Mouse (Mus musculus) midbrain, postnatal 0 days (tissue): ENCODE results near the gene Stxbp4. TPM values are rescaled to one million over a fixed set of nuclear protein-coding genes. Genes with fewer than 3 reads are reported as not detected.
A peak's percentile ranks its signal among the peaks of the same experiment; 100 is the strongest.

ENCODE experiments used
- ATAC-seq: fragments of 200-750 bp; cut with Nextera tagmentation; 2 replicates; pipeline ENCODE4 v1.8.0; 2017; ENCODE audit warnings: moderate number of reproducible peaks, mild to moderate bottlenecking, moderate TSS enrichment, moderate library complexity; ENCODE audit not compliant: low FRiP score
- DNase-seq: peaks from one replicate; pipeline ENCODE4 v3.0.0-alpha.2; 2015; ENCODE audit warnings: low spot score
- H3K27ac ChIP-seq: fragments of 300-500 bp; sonication (generic); 2 replicates; pipeline ENCODE4 v1.5.1; 2014; ENCODE audit warnings: low read depth, mild to moderate bottlenecking, low read length, mixed read lengths
- H3K27me3 ChIP-seq: fragments of 300-500 bp; sonication (generic); 2 replicates; pipeline ENCODE4 v1.6.1; 2014; ENCODE audit warnings: low read length, control low read depth, mixed read lengths; ENCODE audit not compliant: insufficient read depth
- H3K36me3 ChIP-seq: fragments of 300-500 bp; sonication (generic); 2 replicates; pipeline ENCODE4 v1.6.1; 2014; ENCODE audit warnings: low read length, control low read depth, mixed read lengths; ENCODE audit not compliant: insufficient read depth
- H3K4me1 ChIP-seq: fragments of 300-500 bp; sonication (generic); 2 replicates; pipeline ENCODE4 v1.6.1; 2014; ENCODE audit warnings: mild to moderate bottlenecking, control low read depth, antibody characterized with exemption, low read length, mixed read lengths; ENCODE audit not compliant: insufficient read depth
- H3K4me2 ChIP-seq: fragments of 300-500 bp; sonication (generic); 2 replicates; pipeline ENCODE4 v1.6.1; 2014; ENCODE audit warnings: low read depth, mild to moderate bottlenecking, low read length, mixed read lengths; ENCODE audit not compliant: poor library complexity, severe bottlenecking
- H3K4me3 ChIP-seq: fragments of 300-500 bp; sonication (generic); 2 replicates; pipeline ENCODE4 v1.5.1; 2014; ENCODE audit warnings: low read depth, mild to moderate bottlenecking, low read length, moderate library complexity
- H3K9ac ChIP-seq: fragments of 300-500 bp; sonication (generic); replicated peaks from 2 replicates; pipeline ENCODE4 v1.6.1; 2014; ENCODE audit warnings: mild to moderate bottlenecking, low read length, moderate library complexity, mixed read lengths; ENCODE audit not compliant: poor library complexity, severe bottlenecking
- H3K9me3 ChIP-seq: fragments of 300-500 bp; sonication (generic); 2 replicates; pipeline ENCODE4 v1.6.1; 2016; ENCODE audit warnings: low read length, control low read depth
- CTCF ChIP-seq: IDR thresholded peaks from 2 replicates; pipeline ENCODE4 v1.5.1; 2016; ENCODE audit warnings: antibody characterized with exemption, mild to moderate bottlenecking
- WGBS: fragments of 180-500 bp; shearing (Covaris S2); extraction: QIAGEN DNeasy Blood & Tissue Kit; methylation state at CpG from one replicate; pipeline ENCODE4 v1.1.7; 2014; 5-methylcytosine and 5-hydroxymethylcytosine counted together
- polyA plus RNA-seq: library from polyadenylated mRNA; unstranded; fragments of >200 nt; fragmentation: Nextera tagmentation; extraction: Ambion mirVana; gene quantifications from 2 replicates; pipeline ENCODE4 v1.2.1, GENCODE M21; 2015
- total RNA-seq: library from RNA; depleted of rRNA; stranded (reverse); fragments of >200 nt; gene quantifications from 2 replicates; pipeline ENCODE4 v1.2.3, GENCODE M21; 2014

Stxbp4 gene
- total and polyA plus RNA-seq, 2 experiments from 2014 or later, result 9.2 to 11.2 TPM

DNA sequence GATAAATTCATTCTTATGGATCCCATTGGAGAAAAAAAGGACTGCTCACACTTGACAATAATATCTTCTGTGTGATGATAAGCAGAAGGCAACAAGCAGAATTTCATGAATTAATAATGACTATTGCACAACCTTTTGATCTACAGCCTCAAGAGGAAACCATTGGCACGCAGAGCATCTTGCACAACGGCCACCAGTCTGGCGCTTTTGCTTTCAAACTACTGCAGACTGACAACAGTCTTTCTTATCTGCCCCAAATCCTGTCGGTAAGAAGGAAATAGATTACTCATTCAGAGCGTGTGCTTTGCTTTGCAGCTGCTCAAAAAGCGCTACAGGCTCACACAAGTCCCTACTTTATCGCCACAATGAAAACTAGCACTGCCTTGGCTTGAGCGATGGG is 51.7 kb downstream of the Stxbp4 start:
- DNase-seq, result no peak
- Histone ChIP-seq H3K27me3 (no peaks in the 10 kb centered on the region), H3K4me2 (no peak overlapping the region), H3K9me3 (peaks cover 4% of the 10 kb centered on the region; the same call in 1 of the 2 replicates), H3K4me1 (no peaks in the 10 kb centered on the region), H3K27ac (no peak overlapping the region), H3K36me3 (no peaks in the 10 kb centered on the region), H3K9ac (no peak overlapping the region), H3K4me3 (no peak overlapping the region)
- no peak for TF ChIP-seq CTCF
- no peak for ATAC-seq
- WGBS, result 76% methylated on average over 8 of the region's 8 CpGs

DNA sequence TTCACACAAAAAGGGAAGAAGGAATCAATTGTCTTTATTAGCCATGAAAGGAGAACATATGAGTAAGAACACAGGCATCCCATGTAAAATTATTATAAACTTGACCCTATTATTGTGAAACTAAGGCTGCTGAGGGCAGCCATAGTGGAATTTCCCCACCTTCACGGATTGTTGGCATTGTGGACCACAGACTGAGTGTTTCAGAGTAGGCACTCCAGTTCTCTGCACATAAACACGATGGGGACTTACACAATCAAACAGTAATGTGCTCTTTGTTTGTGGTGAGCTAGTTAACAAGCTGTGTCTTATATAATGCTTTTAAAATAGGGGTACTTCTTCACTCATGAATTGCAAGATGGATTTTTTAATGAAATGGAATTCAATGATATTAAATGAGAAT is 52.1 kb downstream of the Stxbp4 start:
- no peak overlapping the region for H3K4me3 ChIP-seq
- H3K4me1 ChIP-seq, result no peaks in the 10 kb centered on the region
- no peaks in the 10 kb centered on the region for H3K27me3 ChIP-seq
- TF ChIP-seq CTCF, result no peak
- peaks cover 4% of the 10 kb centered on the region; the same call in 1 of the 2 replicates for H3K9me3 ChIP-seq
- 86% methylated on average over 2 of the region's 2 CpGs for WGBS
- DNase-seq, result no peak
- no peak overlapping the region for H3K9ac ChIP-seq
- H3K4me2 ChIP-seq, result no peak overlapping the region
- ATAC-seq, result no peak
- H3K36me3 ChIP-seq, result no peaks in the 10 kb centered on the region
- no peak overlapping the region for H3K27ac ChIP-seq

DNA sequence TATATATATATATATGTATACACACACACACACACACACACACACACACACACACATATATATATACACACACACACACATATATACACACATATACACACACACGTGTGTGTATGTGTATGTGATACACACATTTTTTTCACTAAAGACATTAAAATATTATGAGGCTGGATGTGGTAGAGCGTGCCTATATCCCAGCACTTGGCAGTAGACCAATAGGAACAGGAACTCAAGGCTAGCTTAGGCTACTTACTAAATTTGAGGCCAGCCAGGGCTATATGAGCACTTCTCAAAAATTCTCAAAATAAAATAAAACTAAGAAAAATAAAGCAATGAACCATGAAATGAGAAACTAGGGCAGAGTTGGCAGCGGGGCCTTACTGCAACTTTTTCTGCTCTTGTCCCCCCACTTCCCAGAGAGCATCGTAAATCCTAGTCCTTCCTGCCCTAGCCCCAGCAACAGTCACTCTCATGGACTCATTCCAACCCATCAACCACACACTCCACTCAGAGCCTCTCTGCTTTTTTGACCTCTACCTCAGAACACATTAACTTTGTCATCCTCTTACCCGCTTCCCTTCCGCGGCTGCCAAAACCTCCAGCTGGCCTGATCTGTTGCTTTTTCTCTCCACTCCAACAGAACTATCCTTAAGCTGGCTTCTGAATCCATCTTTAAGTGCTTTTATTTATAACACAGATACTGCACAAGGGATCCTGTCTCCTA is 60.7 kb downstream of the Stxbp4 start:
- no peak for TF ChIP-seq CTCF
- H3K4me2 ChIP-seq, result no peak overlapping the region
- ATAC-seq (no peak), DNase-seq (no peak)
- no peaks in the 10 kb centered on the region for H3K36me3 ChIP-seq
- H3K27me3 ChIP-seq, result no peaks in the 10 kb centered on the region
- no peaks in the 10 kb centered on the region for H3K9me3 ChIP-seq
- H3K4me1 ChIP-seq, result no peaks in the 10 kb centered on the region
- no peak overlapping the region for H3K4me3 ChIP-seq
- H3K27ac ChIP-seq, result no peak overlapping the region
- no peak overlapping the region for H3K9ac ChIP-seq
- WGBS, result 84% methylated on average over 7 of the region's 7 CpGs

DNA sequence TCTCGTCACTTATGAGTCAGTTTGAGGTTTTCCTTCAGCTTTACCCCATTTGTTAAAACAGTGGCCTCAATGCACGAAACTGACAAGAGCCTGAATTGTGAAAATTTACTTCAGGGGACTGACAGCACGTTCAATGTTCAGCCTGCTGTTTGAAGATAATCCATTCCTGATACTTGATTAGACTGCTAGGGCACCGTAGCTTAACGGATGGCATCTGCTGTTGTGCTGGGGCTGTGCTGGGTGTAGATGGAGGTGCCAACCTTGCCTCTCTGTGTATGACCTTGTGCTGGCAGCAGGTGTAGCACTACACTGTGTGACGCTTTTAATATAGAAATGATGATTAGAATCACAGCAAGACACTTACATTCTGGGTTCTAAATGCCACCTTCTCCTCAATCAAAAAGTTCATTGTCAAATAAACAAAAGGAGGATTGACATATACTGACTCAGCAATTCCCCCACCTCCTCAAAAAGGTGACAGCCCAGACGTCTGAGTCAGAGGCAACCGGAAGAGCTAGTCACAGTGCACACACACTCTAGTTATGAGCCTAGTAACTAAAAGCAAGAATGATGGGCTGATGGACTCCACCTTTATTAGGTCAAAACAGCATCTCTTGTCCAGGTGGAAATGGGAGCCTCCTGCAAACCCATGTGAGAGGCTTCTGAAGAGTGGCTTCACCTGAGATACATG is 61.5 kb downstream of the Stxbp4 start:
- ATAC-seq, result no peak
- Histone ChIP-seq H3K4me3 (no peak overlapping the region), H3K9me3 (no peaks in the 10 kb centered on the region), H3K36me3 (no peaks in the 10 kb centered on the region), H3K27me3 (no peaks in the 10 kb centered on the region), H3K4me2 (no peak overlapping the region), H3K4me1 (no peaks in the 10 kb centered on the region), H3K27ac (no peak overlapping the region), H3K9ac (no peak overlapping the region)
- DNase-seq, result no peak
- 88% methylated on average over 8 of the region's 8 CpGs for WGBS
- TF ChIP-seq CTCF, result no peak

DNA sequence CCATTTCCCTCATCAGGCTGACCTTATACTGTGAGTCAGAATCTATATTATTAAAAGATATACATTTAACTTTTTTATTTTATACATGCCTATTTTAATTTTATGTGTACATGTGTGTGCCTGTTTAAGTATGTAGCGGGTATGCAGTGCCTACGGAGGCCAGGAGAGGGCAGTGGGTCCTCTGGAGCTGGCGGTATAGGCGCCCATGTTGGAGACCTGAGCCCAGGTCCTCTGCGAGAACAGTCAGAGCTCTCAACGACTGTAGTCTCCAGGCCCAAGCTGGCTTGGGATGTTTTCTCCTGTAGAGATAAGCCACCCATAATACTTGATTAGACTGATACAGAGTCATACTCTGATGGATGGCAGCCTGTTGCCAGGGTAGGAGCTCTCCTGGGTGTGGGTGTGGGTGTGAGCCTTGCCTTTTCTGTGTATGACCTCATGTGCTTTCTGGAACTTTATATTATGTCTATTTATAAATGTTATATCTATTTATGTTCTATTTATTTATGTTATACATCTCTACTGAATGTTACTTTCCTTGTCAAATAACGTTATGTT is 62.3 kb downstream of the Stxbp4 start:
- H3K9me3 ChIP-seq, result no peaks in the 10 kb centered on the region
- TF ChIP-seq CTCF, result peak; percentile 9; the same call in 1 of the 2 replicates
- H3K4me3 ChIP-seq, result no peak overlapping the region
- ATAC-seq, result no peak
- H3K36me3 ChIP-seq, result no peaks in the 10 kb centered on the region
- H3K27ac ChIP-seq, result no peak overlapping the region
- no peak for DNase-seq
- no peaks in the 10 kb centered on the region for H3K27me3 ChIP-seq
- H3K9ac ChIP-seq, result no peak overlapping the region
- H3K4me2 ChIP-seq, result no peak overlapping the region
- 91% methylated on average over 7 of the region's 7 CpGs for WGBS
- H3K4me1 ChIP-seq, result no peaks in the 10 kb centered on the region

DNA sequence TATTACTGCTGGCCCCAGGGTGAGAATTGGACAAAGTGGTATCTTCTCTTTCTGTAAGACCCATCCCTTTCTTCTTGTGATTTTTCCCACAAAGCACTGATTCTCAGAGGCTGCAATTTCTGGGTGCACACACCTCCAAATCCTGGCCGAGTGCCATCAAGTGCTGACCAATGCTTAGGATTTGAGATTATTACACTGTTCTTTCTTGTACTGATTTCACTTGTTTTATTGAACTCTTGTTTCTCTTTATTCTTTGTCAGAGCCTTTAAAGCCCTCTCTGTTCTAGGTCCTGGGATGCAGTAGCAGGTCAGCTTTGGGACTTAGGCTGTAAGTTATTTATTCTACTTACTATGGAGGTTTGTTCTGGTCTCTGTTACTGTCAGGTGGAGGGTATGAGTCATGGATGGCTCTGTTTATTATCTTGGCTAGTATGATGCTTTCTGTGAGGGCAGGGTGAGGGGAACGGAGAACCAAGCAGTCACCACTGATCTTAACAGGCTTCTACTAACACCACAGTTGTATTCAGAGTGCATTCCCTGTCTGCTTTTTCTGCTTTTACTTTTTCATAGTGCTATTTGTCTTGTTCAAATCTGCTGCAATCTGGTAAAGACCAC is 67.1 kb downstream of the Stxbp4 start:
- no peak for TF ChIP-seq CTCF

More for the DNA sequence above, 67.1 kb downstream of the Stxbp4 start:
- Histone ChIP-seq H3K36me3 (no peaks in the 10 kb centered on the region), H3K4me3 (no peak overlapping the region), H3K9me3 (no peaks in the 10 kb centered on the region), H3K4me2 (no peak overlapping the region), H3K4me1 (no peaks in the 10 kb centered on the region), H3K27ac (no peak overlapping the region), H3K27me3 (no peaks in the 10 kb centered on the region), H3K9ac (no peak overlapping the region)
- DNase-seq, result no peak
- 89% methylated on average over 2 of the region's 2 CpGs for WGBS
- no peak for ATAC-seq
